Mouse (Mus musculus) left cerebral cortex, adult 11 months (tissue): Measurements from ENCODE around the gene Naa50.

Experiments used
- DNase-seq: peaks from one replicate; pipeline ENCODE4 v3.0.0; 2022; ENCODE audit warnings: low spot score

The Naa50 gene

GRCm38 (mm10) chr16:44200146-44200545 lies 60.5 kb downstream of the Naa50 start:
- DNase-seq, result no peak

- DNase-seq, result no peak
Measured at GRCm38 (mm10) chr16:44204331-44204730, 64.7 kb downstream of the Naa50 start.

DNA sequence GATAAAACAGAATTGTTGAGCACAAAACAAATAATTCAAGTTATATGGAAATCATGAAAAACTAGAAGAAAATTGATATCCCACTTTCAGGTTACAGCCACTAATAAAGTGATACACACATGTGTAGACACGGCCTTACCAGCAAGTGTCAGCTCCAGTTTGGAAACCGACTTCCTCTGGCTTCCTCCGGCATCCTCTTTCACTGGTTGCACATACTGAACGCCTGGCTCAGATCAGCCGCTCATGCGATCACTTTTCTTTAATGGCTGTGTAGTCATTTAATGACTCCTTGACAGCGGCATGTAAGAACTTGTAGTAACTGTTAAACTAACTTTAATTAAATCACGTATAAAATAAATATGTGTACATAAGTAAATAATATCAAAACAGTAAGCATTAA lies 66.3 kb downstream of the Naa50 start:
- no peak for DNase-seq

DNA sequence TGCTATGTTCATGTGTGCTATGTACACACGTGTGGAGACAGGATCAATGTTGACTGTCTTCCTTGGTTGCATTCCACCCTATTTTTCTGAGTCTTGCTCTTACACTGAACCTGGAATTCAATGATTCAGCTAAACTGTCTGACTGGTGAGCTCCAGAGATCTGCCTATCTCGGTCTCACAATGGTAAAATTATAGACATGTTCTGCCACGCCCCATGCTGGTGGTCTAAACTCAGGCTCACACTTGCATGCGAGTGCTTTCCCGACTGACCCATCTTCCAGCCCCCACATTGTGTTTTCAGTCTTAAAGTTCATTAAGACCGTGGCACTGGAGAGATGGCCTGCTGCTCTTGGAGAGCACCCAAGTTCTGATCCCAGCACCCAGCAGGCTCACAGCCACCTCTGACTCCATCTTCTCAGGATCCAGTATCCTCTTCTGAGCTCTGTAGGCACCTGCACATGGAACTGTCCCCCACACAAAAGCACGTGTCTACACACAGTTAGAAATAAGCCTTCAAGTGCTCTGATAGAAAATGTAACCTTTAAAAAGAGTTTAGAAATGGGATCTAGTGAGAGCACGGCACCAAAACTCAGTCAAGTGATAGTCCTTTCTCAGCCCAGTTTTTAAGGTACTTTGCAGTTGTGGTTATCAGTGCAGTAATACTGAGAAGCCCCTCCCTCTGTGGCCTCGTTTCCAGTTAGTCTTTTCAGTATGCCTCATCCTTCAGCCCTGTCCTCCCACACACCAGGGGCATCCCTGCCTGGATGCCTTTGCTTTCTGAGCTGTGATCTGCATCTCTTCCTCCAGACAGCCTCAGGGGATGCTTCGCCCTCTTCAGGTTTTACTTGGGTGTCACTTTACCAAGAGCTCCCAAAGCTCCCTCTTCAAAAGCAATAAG lies 70.8 kb downstream of the Naa50 start:
- no peak for DNase-seq

DNA sequence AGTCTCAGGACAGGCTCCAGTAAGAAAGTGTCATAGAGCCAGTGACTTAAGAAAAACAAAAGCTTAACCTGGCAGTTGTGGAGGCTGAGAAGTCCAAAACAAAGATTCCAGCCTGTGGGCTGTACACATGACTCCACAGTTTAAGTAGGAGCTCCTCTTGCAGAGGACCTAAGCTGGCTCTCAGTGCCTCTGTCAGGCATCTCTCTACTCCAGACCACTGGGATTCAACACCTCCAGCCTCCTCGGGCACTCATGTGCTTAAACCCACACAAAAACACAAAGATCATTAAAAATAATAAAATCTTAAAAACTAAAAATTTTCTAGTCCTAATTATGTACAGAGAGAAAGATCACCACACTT lies 71.4 kb downstream of the Naa50 start:
- no peak for DNase-seq

DNA sequence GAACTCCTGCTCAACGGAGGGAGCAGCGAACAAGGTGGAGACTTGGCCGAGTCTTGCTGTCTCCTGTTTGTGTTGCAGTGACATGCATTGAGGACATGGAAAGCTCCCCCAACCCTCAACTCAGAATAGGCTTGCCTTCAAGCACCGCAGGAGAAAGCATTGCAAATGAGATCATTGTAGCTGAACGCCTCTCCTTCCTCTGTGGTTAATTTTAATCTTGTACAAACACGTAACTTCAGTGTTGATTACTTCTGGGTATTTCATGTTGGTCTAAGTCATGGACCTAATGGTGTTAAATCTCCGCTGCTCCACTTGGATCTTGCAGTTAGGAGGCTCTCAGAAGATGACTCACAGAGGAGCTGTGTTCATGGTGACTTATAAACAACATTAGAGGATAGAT lies 73.1 kb downstream of the Naa50 start:
- no peak for DNase-seq
